Mouse (Mus musculus) retina, postnatal 1 day (tissue): ENCODE measurements at regions not wholly inside any gene's neighbourhood (a gene's known extent, or its start where the extent isn't known, plus 50 kb on each side); places are given as distances from the start of the nearest gene placed in this dataset.
A peak's percentile ranks its signal among the peaks of the same experiment; 100 is the strongest.

ENCODE experiments used
- DNase-seq: peaks from one replicate; pipeline ENCODE4 v3.0.0-alpha.2; 2012

DNA sequence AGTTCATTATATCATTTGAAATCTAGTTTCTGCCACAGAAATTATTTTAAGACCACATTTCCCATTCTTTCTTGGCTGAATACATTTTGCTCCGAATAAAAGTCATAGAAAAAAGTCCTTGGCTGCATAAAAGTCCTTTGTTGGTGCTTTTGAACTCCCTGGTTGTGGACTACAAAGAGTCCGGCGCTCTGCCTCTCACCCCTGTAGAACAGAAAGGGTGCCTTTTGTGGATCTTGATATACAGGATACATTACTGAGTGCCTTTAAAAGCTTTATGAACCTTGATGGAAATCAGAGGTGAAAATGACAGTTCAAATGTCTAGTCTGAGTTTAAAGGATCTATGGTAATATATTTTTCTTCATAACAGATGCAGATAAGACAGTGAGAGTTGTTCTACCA lies 355.5 kb downstream of the Anxa1 start:
- DNase-seq = no peak

DNA sequence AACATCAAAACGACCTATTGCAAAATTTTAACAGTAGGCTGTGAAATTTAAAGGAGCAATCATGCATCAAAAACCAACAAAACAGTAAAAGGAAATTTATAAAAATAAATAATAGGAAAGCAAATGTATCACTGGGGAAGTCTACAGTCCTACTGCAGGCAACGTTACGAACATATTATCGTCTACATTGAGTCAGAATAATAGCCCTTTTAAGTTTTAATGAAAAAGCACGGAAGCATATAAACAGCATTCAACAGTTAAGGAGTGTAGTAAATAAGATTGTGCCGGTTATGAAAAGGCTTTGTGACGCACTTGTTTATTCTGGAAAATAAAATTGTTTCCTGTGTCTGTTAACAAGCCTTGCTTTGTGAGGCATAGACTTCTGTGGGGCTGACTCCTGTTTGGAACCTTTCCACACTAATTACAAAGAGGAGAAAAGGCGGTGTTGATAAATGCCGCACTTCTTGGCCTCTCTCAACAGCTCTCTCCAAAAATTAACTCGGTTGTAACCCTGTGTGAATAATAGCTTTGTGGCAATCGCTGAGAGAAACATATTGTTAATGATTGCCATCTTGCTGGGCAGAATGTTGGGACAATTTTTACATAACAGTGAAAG lies 363.0 kb downstream of the Anxa1 start:
- DNase-seq = peak; percentile 72

- DNase-seq = peak; percentile 55
Observed at GRCm38 (mm10) chr19:20014114-20014513, 376.6 kb downstream of the Anxa1 start.

- DNase-seq = peak; percentile 100
Observed at GRCm38 (mm10) chr19:20009801-20010441, 380.8 kb downstream of the Anxa1 start.

- peak; percentile 94 for DNase-seq
Observed at GRCm38 (mm10) chr19:20005932-20006625, 384.7 kb downstream of the Anxa1 start.

DNA sequence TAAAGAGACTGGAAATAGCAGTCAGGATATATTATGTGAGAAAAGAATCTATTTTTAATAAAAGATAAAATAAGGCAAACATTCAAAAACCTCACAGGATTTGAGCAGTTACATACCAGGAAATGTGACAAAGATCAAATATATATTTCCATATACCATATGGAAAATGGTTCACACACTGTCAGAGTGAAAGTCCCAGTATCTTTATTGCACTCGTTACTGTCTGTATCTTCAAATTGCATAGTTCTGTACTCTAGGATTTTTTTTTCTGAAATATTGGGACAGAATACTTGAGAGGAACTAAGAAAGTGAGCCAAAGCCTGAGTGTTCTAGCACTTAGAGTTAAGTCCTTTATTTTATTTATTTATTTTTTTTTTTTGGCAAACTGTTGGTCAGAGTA lies 403.5 kb downstream of the Anxa1 start:
- no peak for DNase-seq

DNA sequence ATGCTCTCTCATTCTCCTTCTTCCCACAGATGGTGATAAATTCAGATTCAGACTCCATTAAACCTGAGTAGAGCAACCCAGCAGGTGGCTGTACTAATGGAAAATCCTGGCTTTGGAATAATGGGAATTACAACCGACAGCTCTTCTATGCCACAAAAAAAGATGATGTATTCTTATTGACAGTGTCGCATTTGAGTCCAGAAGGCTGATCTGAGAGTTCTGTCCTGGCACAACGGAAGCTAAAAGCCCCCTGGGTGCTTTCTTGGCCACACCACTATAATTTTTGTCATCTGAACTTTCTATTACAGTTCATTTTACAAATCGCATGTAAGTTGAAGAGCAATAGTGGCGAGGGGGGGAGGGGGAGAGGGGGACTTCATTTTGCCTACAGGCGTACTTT lies 411.9 kb downstream of the Anxa1 start:
- peak; percentile 72 for DNase-seq

DNA sequence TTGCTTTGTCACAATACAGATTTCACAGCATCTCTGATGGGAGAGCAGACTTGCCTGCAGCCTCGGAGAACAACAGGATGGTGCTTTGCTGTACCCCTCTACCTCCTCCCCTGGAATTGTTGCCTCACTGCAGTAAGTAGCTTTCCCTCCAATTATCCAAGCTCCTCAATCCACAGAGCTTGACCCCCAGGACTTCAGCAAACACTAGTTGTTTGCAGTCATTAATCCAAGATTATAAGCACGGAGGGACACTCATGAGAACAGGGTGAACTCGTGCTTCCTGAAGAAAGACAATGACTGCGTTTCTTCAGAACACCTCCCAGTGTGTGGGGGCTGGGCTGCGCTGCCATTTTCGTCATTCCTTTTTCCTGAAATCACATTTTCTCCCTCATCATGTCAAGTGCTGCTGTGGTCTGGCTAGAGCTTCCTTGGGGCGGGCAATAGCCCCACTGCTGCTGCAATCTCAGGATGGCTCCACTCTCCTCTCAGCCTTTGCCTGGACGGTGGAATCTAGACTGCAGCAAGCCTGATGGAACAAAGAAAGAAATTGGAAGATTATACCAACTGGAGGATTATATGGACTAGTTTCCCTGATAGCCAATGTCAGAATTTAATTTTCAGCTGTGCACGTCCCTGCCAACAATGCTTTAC lies 413.0 kb downstream of the Anxa1 start:
- peak; percentile 90 for DNase-seq

DNA sequence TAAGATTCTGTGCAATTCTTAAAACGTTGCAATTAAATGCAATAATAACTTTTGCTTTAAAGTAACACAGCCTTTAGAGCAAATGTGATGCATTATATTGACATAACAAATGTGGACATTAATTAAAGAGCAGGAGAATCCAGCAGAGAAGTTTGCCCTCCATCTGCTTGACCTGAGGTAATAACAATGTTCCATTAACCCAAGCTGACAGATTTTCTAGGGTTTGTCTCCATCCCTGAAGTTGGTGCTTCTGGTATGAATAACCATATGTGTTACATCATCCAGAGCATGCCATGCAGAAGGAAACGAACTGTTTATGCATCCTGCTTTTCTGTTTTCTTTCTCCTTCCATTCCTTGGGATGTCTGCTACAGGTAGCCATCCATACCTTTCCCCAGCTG lies 414.0 kb downstream of the Anxa1 start:
- DNase-seq = peak; percentile 63

DNA sequence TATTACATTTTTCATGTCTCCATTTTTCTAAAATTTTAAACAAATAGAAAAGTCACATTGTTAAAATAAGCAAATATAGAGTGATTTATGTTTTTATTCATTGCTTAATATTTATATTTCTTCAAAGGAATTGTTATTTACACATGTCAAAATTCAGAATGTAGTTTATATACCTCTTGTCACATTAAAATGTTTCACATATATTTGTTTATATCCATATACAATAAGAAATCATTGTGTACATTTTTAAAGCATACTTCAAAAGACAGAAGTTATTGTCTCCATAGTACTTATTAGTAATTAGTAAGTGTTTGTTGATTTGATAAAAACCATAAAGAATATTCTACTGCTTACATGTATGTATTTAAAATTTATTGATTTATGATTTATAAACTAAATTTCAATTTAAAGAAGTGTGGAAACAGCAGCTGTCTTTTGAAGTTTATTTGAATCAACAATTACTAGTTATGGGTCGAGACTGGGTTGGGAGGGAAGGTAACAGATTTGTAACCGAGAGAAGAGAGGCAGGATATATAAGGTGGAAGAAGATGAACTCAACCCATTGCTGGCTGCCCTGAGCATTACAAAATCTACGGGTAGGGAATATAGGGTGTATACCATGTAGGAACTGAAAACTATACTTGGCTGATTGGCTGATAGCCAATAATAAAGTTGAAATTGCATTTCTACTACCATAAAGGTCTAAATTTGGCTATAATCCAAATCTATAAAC lies 420.8 kb downstream of the Anxa1 start:
- no peak for DNase-seq

- DNase-seq = no peak
Observed at GRCm38 (mm10) chr19:19969335-19969734, 421.4 kb downstream of the Anxa1 start.

DNA sequence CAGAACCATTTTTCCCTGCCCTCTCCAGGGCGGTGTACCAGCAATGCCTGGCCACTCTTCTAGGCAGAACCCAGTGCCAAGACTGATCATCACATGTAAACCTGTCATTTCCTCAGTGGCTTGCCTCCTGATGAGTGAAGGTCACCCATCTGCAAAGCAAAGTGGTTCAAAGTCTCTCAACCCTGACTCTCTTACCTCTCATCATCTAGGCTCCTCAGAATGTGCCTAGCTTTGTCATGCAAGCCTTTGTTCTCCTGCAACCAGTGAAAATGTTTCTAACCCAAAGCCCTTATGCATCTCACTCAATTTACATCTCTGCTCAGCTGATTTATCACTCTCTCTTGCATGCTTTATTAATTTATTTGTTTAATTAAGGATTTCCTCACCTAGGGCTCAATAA lies 445.5 kb downstream of the Anxa1 start:
- DNase-seq = no peak

DNA sequence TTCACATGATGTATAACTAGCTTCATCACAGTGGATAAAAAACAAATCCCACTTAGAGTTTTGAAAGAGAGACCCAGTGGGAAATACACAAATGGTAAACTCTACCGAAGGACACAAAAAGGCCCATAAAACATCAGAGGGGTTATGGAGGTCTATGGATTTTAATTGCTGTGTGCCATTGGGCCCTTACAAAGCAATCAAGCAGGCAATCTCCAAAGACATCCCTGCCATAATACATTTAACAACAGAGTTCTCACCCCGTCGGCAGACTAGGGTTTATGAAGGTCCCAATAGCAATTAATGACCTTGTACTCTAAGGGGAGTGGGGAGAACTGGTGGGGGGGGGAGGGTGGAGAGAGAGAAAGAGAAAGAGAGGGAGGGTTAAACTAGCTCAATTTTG lies 448.0 kb downstream of the Anxa1 start:
- DNase-seq = no peak

- DNase-seq = no peak
Observed at GRCm38 (mm10) chr19:19921109-19921508, 469.6 kb downstream of the Anxa1 start.

DNA sequence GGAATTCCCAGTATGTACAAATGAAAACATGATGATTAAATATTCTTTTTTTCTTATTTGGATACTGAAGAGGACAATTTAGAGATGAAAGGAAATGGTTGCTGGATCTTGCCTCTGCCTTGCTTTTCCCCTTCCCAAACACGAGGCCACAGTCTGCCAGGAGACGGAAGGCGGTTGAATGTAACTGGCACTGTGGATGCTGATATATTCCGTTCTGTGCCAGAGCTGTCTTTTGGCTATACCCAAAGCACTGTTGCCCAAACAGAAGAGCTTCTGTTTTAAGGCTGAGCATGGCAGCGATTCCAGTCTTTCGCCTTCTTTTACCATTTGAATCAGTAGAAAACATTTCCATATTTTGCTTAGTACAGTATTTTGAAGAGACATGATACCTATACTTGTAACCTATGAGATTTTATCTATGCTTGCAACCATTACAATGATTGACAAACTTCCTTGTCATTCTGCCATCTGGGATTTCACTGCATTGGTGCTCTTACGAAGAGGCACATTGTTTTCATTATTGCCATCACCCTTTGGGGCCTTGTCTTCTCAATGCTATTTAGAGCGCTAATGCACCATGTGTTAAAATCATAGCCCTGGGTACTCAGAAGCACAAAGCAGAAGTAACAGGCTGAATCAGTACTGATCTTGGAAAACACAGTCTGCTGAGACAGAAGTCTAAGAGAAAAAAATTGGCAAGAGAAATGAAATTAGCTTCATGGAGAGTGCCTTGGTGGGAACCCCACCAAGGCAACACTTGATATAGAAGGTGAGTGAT lies 504.6 kb downstream of the Anxa1 start:
- peak; percentile 15 for DNase-seq

GRCm38 (mm10) chr19:19880895-19881294 lies 509.8 kb downstream of the Anxa1 start:
- DNase-seq = no peak

- peak; percentile 21 for DNase-seq
Observed at GRCm38 (mm10) chr19:19848152-19848551, 542.6 kb downstream of the Anxa1 start.

- DNase-seq = no peak
Observed at GRCm38 (mm10) chr19:19807992-19808391, 582.8 kb downstream of the Anxa1 start.

DNA sequence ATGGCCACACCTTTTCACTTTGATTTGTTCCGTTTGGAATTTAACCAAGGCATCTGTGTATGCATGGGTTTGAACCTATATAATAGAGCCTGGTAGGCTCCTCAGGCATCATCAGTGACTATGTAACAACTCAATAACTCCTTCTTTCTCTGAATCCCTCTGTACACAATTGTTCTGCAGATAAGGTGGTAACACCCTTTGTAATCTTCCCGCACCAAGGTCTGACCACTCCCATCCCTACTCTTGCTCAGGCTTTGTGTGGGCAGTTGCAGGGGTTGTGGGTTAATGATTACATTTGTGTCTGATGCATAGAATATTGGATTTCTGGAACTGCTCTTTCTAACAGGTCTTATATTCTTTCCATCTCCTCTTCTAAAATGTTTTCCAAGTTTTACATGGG lies 596.9 kb downstream of the Anxa1 start:
- DNase-seq = no peak

GRCm38 (mm10) chr19:19783507-19783906 lies 607.2 kb downstream of the Anxa1 start:
- no peak for DNase-seq

GRCm38 (mm10) chr19:19777891-19778290 lies 612.9 kb downstream of the Anxa1 start:
- no peak for DNase-seq

GRCm38 (mm10) chr19:19770990-19771389 lies 619.8 kb downstream of the Anxa1 start:
- no peak for DNase-seq
